Mouse (Mus musculus) thymus, postnatal 4 days (tissue): ENCODE results near the gene Ugt2a1.
"Not testable (repeated sequence)": the region's sequence is repeated elsewhere in the genome, so short reads cannot be mapped to it uniquely, and the experiment has no call there.

Experiments
- DNase-seq: peaks from one replicate; pipeline ENCODE4 v3.0.0; 2021

The Ugt2a1 gene

GRCm38 (mm10) chr5:87490771-87491170 is at the start of gene Ugt2a1:
Ugt2a1 (minus strand) TSS chr5:87490871.
- DNase-seq = no peak

- no peak for DNase-seq
Measured at GRCm38 (mm10) chr5:87538111-87538510, 47.4 kb upstream of the Ugt2a1 start, which contains the start of gene Sult1b1. Sult1b1 (minus strand) TSS chr5:87538195.

GRCm38 (mm10) chr5:87535994-87536644 is 45.4 kb upstream of the Ugt2a1 start:
- no peak for DNase-seq

DNA sequence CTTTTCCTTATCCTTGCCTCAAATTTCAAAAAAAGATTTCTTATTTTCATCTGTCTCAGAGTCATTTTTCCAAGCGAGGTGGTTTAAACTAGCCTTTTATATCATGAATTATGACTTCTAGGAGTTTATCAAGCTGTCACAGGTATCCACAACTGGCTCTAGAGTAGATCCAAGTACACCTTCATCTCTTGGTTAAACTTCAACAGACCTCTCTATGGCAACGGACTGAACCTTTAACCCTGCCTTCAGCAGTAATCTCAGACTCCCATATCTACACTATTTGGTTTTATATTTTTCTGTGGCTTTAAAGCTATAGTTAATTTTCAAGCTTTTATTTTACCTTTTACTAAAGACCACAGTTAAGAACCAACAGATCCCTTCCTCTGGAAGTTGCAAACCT is 41.6 kb upstream of the Ugt2a1 start:
- DNase-seq = no peak

GRCm38 (mm10) chr5:87523561-87523960 is 32.9 kb upstream of the Ugt2a1 start:
- DNase-seq = not testable (repeated sequence)

- DNase-seq = no peak
Measured at GRCm38 (mm10) chr5:87505776-87506458, 15.2 kb upstream of the Ugt2a1 start.

GRCm38 (mm10) chr5:87502687-87503086 is 12.0 kb upstream of the Ugt2a1 start:
- DNase-seq = no peak

- DNase-seq = no peak
Measured at GRCm38 (mm10) chr5:87499341-87499740, 8.7 kb upstream of the Ugt2a1 start.

DNA sequence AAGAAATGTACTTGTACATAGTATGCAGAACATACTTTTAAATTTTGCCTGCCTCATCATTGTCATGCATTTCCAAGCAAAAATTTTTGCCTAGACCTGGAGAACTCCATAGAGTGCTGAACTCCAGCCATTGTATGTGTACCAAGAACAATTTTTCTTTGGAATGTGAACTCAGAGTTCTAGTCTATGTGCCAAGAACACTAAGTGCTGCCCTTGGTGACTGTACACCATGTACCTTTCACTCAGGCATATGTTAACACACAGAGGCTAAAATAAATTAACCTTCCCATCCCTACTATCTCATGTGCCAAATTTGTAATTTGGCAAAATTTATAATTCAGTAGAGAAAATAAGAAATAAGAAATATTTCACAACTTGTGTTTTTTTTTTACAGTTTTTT is 8.3 kb upstream of the Ugt2a1 start:
- DNase-seq = no peak

DNA sequence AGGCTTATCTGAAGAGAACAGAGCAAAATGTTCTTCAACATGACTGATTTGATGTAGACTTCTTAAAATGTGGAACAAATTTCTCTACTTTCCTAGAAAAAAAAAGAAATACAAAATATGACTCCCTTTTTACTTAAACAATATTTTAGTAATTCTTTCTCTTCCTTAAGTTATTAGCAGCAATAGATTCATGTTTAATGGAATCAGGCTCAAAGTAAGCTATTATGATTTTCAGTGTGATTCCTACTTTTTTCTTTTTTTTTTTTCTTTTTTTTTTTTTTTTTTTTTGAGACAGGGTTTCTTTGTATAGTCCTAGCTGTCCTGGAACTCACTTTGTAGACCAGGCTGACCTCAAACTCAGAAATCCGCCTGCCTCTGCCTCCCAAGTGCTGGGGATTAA is 4.0 kb downstream of the Ugt2a1 start, which contains the start of gene Gm43638:
Gene Gm43638 (minus strand): TSS at position 101 of the 400 bp plus-strand sequence.
- not testable (repeated sequence) for DNase-seq

DNA sequence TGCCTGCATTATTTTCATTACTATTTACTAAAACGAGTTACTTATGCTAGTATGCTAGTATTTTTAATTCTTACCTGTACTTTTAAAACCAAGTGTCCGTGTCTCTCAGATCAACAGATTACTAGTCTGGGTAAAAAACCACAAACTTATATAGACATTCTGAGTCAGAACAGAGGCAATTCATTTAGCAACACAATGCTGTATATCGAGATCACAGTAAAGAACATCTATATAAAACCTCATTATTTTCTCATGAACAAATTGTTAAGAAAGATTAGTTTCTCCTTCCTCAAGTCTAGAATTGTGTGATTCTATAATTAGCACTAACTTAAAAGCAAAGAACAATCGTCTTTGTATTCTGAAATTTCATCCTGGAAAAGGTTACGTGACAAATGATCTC is 8.5 kb downstream of the Ugt2a1 start, which contains the start of gene Ugt2a2:
Gene Ugt2a2 (minus strand): TSS at position 101 of the 400 bp plus-strand sequence.
- no peak for DNase-seq

GRCm38 (mm10) chr5:87458810-87459209 is 31.9 kb downstream of the Ugt2a1 start:
- DNase-seq = no peak

- no peak for DNase-seq
Measured at GRCm38 (mm10) chr5:87457701-87458100, 33.0 kb downstream of the Ugt2a1 start.

- DNase-seq = no peak
Measured at GRCm38 (mm10) chr5:87456216-87456850, 34.3 kb downstream of the Ugt2a1 start.

- DNase-seq = no peak
Measured at GRCm38 (mm10) chr5:87455519-87455918, 35.2 kb downstream of the Ugt2a1 start.

- DNase-seq = not testable (repeated sequence)
Measured at GRCm38 (mm10) chr5:87452514-87452913, 38.2 kb downstream of the Ugt2a1 start.

GRCm38 (mm10) chr5:87436264-87436663 is 54.4 kb downstream of the Ugt2a1 start:
- no peak for DNase-seq

DNA sequence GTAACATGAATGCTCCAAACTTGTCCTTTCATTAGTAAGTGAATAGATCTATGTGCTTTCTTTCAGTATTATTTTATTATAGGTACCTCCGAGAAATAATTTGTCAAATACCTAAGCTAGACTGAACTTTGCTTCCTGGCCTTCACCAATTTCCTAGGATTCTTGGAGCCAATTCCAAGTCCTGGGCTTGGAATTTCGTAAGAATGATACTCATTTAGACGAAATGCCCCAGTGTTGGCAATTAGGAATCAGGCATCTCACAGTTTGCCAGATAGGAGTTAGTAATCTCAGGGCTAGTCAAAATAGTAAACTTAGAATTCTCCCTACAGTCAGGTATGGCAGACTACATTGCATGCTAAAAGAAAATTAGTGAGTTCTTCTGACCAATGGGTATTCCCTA is 65.0 kb downstream of the Ugt2a1 start:
- no peak for DNase-seq

DNA sequence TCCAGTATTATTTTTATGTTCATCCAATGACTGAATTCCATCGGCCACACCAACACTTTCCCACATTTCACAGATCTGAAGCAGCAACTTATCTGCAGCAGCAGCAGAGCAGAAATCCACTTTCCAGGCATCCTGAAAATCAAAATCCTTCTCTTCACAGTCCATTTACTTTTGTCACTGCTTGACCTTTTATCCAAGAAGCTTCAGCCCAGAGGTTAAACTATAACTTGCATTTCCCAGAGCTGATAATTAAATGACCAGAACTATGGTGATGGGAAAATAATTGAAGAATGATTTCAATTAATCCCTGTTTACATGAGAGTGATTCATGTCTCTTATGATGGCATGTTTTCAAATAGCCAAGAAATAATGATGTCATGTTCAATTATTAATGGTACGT is 66.6 kb downstream of the Ugt2a1 start, which contains the start of gene Ugt2b38:
Gene Ugt2b38 (minus strand): TSS at position 163 of the 400 bp plus-strand sequence.
- not testable (repeated sequence) for DNase-seq
